Mouse (Mus musculus): ENCODE measurements around the gene Anp32a.

Anp32a gene

DNA sequence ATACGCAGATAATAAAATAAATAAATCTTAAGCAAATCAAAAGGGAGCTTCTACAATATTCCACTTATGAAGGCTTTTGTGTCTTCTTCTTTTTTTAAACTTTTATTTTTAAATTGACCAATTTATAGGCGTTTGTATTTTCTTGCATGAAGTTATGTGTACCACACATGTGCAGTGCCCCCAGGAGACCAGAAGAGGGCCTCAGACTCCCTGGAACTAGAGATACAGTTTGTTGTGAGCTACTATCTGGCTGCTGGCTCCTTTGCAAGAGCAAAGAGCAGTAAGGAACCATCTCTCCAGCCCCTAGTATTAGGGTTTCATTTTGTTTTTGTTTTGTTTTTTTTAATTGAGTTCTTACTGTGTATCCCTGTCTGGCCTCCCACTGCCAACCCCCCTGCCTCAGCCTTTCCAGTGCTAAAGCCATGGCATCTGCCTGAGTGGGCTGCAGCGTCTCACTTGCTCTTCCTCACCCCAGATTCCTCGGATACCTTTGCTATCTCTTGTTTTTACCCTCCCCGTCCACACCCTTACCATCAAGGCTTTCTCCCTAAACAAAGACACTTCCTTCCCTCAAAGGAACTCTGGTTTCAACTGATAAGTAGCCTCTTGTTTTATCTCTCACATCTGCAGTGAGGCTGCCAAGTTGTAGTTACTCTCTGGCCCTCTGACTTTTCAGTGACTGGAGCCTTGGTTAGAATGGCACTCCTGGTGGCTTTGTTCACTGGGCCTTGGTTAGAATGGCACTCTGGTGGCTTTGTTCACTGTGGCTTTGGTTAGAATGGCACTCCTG is 66.5 kb downstream of the Anp32a start:
- no peak for DNase-seq (ENCODE audit: low spot score in 2 of 2)

DNA sequence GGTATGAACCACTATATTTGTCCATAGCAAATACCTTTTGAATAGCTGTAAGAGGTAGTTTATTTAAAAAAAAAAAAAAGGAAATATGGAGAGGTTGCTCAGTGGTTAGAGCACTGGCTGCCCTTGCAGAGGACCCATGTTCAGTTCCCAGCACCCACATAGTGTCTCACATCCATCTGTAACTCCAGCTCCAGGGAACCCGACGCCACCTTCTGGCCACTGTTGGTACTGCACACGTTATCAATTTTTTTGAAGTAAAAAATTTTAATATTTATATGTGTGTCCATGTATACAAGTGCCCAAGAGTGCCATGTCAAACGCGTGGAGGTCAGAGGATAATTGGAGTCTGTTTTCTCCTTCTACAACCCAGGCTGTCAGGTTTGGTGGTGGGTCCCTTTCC is 77.6 kb downstream of the Anp32a start:
- DNase-seq (ENCODE audit: low spot score in 2 of 2), result no peak

DNA sequence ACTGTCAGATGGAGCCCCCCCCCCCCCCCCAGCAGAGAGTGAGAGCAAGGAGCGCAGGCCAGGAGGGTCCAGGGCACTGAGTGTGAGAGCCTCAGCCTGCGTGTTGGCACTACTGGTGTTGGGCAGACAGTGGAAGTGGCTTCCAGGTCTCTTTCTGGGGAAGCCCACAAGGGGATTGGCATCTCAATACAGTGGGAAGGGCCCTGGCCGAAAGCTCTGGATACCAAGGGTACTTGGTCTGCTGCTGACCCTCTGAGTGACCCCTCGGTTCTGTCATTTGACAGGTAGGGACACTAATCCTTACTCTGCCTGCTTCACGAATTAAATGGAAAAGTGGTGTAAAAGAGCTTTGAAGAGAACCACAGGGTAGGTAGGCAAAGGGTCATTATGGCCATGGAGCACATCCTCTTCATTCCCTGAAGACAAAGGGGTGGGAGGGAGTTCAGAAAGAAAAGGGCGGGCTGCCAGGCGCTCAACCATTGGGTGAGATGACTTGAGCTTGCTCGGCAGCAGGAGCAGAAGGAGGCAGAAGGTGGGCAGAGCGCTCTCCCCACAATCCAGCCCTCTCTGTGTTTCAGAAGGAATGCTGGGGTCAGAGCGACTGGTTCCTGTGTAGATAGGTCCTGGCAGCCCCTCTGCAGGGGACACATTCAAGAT is 79.3 kb downstream of the Anp32a start:
- no peak for DNase-seq (ENCODE audit: low spot score in 2 of 2)

DNA sequence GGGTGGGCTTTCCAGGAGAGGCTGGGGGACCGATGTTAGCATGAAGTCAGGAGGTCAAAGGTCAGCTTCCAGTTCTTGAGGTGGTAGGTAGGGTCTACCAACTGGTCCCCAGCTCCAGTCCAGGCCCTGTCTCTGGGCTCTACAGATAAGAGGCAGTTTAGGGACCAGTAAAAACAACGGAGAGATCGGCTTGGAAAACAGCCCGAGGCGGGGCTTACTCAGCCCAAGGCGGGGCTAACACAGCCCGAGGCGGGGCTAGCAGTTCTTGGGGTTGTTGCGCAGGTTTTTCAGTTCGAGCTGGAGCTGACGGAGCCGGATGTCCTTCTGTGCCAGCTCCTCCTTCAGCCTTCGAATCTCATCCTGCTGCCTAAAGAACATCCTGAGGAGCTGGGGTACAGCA is 79.9 kb downstream of the Anp32a start:
- DNase-seq (ENCODE audit: low spot score in 2 of 2), result peak; percentile 54 to 57

DNA sequence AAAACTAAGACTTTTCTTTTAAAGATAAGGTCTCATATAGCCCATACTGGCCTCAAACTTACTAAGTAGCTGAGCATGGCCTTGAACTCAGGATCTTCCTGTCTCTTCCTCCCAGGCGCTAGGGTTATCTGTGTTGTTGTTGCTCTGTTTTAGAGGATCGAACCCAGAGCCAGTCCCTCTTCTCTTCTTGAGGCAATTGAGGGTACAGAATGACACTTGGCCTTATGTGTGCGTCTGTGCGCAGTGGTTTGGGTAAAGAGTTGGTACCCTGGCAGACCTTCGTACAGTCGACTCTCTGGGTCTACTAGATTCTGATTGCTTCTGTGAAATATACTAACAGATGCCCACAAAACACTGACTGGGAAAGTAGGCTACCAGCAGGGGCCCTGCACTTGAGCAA is 80.8 kb downstream of the Anp32a start:
- DNase-seq (ENCODE audit: low spot score in 2 of 2), result no peak

DNA sequence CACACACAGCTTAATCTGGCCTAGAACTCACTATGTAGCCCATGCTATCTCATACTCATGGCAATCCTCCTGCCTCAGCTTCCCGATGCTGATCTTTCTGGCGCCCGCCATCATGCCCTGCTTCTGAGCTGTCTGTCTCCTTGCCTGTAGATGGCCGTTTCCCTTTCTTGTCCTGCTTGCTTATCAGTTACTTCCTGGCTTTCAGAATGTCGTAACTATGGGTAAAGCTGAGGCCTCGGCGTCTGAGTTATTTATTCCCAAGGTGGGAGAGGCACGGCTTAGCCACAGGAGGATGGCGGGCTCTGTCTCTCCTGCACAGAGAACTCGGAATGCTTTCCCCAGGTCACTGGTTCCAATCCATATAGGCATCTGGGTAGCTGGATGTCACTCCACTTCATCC is 81.8 kb downstream of the Anp32a start:
- no peak for DNase-seq (ENCODE audit: low spot score in 2 of 2)

DNA sequence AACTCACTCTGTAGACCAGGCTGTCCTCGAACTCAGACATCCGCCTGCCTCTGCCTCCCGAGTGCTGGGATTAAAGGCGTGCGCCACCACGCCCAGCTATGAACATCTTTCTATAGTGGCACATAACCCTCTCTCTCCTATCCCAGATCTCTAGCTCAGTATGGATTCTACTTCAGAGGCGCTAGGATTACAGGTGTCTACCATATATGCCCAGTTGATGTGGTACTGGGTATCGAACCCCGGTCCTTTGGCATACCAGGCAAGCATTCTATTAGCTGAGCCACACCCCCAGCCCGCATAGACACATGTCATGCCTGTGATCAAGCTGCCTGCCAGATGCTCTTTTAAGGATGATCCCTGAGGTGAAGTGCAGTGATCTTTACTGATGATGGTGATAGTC is 82.8 kb downstream of the Anp32a start:
- DNase-seq (ENCODE audit: low spot score in 2 of 2), result no peak

DNA sequence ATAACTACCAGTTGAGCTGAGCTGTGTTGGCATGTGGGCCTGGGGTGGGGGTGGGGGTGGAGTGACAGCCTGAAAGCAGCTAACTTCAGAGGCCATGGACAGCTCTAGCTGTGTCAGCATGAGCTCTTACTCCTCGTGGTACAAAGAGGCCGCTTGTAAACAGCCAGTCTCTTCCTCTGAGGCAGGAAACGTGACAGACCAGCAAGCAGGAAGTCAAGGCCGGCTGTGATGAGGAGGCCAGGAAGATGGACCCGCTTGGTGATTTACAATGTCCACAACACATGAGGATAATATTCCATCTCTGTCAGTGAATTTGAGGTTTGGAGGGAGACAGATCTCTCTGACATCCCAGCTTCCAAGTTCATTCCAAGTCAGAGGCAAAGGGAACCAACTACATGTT is 84.2 kb downstream of the Anp32a start:
- DNase-seq (ENCODE audit: low spot score in 2 of 2), result no peak

DNA sequence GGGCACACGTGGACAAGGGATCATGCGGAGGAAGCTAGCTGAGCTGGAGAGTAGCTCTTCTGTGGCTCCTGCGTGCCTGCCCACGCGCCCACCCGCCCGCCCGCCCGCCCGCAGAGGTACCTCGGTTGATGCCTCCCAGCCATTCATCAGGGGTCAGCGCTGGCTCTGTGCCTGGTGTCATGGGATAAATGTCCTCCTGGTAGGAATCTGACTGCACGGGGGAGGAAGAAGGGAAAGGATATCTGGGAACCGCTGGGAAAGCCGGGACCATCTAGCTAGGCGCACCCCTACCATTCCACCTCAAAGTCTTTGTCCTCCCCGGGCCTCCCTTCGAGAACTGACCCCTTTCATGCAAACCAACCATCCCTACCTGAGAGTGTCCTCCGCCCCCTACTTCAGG is 84.9 kb downstream of the Anp32a start:
- DNase-seq (ENCODE audit: low spot score in 2 of 2), result no peak

DNA sequence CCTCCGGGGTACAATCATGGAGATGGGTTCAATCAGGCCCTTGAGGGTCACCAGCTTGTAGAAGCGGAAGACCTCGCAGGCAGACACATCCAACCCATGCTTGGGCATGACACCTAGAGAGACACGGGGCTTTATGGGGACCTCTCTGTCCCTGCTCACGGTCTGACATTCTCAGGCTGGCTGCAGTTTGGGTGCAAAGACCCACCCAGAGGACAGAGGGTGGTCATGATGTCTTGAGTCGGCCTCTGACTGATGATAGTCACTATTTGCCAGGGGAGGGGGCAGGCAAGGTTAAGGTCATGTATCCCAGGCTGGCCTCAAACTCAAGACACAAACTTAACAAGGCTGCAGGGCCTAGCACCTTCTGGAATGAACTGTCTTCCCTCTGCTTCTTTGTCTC is 85.4 kb downstream of the Anp32a start:
- DNase-seq (ENCODE audit: low spot score in 2 of 2), result no peak

DNA sequence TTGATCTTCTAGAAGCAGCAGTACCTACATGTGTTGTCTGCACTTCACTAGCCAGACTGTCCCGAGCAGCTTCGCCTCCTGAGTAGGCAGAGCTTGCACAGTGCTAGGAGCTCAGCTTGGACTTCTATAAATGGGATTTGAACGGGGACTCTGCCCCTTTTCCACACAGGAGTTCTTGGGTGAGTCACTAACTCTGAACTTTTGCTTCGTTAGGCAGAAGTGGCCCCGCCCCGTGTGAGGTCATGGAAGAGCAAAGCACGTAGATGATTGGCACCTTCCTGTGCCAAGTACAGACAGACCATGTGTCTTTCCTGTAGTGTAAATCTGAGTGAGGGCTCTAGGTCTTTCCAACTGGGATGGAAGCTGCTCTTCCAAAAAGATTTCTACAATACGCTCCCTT is 85.9 kb downstream of the Anp32a start:
- DNase-seq (ENCODE audit: low spot score in 2 of 2), result no peak
